Mouse (Mus musculus) forebrain, embryonic 16.5 days (tissue): ENCODE data around the gene Ros1. TPM values are rescaled to one million over a fixed set of nuclear protein-coding genes. Genes with fewer than 3 reads are reported as not detected.

ENCODE experiments used
- ATAC-seq: fragments of 200-750 bp; cut with Nextera tagmentation; 2 replicates; pipeline ENCODE4 v1.8.0; 2017; ENCODE audit warnings: mild to moderate bottlenecking, moderate library complexity
- H3K27ac ChIP-seq: fragments of 300-500 bp; sonication (generic); 2 replicates; pipeline ENCODE4 v1.5.1; 2014; ENCODE audit warnings: low read length, control low read depth
- H3K27me3 ChIP-seq: fragments of 300-500 bp; sonication (generic); replicated peaks from 2 replicates; pipeline ENCODE4 v1.6.1; 2014; ENCODE audit warnings: low read length; ENCODE audit not compliant: control insufficient read depth, insufficient read depth
- H3K36me3 ChIP-seq: fragments of 300-500 bp; sonication (generic); 2 replicates; pipeline ENCODE4 v1.6.1; 2014; ENCODE audit not compliant: control insufficient read depth, insufficient read depth
- H3K4me1 ChIP-seq: fragments of 300-500 bp; sonication (generic); replicated peaks from 2 replicates; pipeline ENCODE4 v1.6.1; 2014; ENCODE audit warnings: low read length; ENCODE audit not compliant: control insufficient read depth, insufficient read depth
- H3K4me2 ChIP-seq: fragments of 300-500 bp; sonication (generic); 2 replicates; pipeline ENCODE4 v1.6.1; 2014; ENCODE audit warnings: mild to moderate bottlenecking, low read length, control low read depth
- H3K4me3 ChIP-seq: fragments of 300-500 bp; sonication (generic); replicated peaks from 2 replicates; pipeline ENCODE4 v1.5.1; 2014; ENCODE audit warnings: mild to moderate bottlenecking, low read length, control low read depth
- H3K9ac ChIP-seq: fragments of 300-500 bp; sonication (generic); replicated peaks from 2 replicates; pipeline ENCODE4 v1.6.1; 2014; ENCODE audit warnings: low read depth, low read length, control low read depth
- H3K9me3 ChIP-seq: fragments of 300-500 bp; sonication (generic); 2 replicates; pipeline ENCODE4 v1.6.1; 2016; ENCODE audit warnings: low read length; ENCODE audit not compliant: control insufficient read depth
- WGBS: fragments of 180-500 bp; shearing (Covaris S2); extraction: QIAGEN DNeasy Blood & Tissue Kit; methylation state at CpG from one replicate; pipeline ENCODE4 v1.1.7; 2014; 5-methylcytosine and 5-hydroxymethylcytosine counted together
- microRNA-seq: library from miRNA; unstranded; fragments of <30 nt; microRNA quantifications from one replicate; pipeline ENCODE4, GENCODE M21; 2017
- polyA plus RNA-seq: library from polyadenylated mRNA; unstranded; fragments of >200 nt; fragmentation: Nextera tagmentation; extraction: Ambion mirVana; gene quantifications from 2 replicates; pipeline ENCODE4 v1.2.1, GENCODE M21; 2015

The Ros1 gene
- polyA plus RNA-seq, 1 experiment from 2014 or later: not detected

DNA sequence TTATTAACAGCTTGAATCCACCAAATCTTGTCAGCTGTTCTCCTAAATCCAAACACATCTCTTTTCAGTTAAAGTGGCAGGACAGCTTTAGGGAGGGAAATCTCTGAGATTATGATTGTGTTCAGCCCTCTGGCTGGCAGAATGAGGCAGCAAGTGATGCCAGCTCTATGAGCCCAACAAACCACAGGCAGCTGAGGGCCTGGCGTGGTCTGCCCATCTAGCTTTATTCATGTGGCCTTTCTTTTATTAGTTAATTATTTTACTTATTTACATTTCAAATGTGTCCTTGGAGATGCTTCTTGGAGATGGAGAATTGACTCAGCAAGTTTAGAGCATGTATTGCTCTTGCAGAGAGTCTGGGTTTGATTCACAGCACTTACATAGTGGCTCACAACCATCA lies 176.6 kb downstream of the Ros1 start:
- Histone ChIP-seq H3K9me3 (no peaks in the 10 kb centered on the region), H3K4me1 (peaks cover 18% of the 10 kb centered on the region), H3K27ac (no peak overlapping the region), H3K27me3 (peaks cover 27% of the 10 kb centered on the region), H3K9ac (no peak overlapping the region), H3K4me3 (no peak overlapping the region), H3K36me3 (no peaks in the 10 kb centered on the region), H3K4me2 (no peak overlapping the region)
- ATAC-seq: no peak
- 41% methylated on average over 1 of the region's 1 CpGs for WGBS

Small RNA genes within 50 kb of the gene (microRNA-seq; reads per million reads assigned to microRNA genes)
- not detected for gene Gm24084

Other genes starting within 250 kb of the Ros1 start
- 0.71 TPM in 1 of 2 replicates, not detected in the other for gene Vgll2, start 172.7 kb downstream of the Ros1 start, polyA plus RNA-seq
- 20.1 and 22.0 TPM in 2 replicates for gene Dcbld1, start 38.4 kb upstream of the Ros1 start, polyA plus RNA-seq
- not detected in 2 replicates for gene Gm26741, start 163.5 kb upstream of the Ros1 start, polyA plus RNA-seq
- gene Gopc, start 186.9 kb upstream of the Ros1 start, polyA plus RNA-seq: 25.4 and 26.8 TPM in 2 replicates
- not detected in 2 replicates for gene Nepn, start 193.7 kb upstream of the Ros1 start, polyA plus RNA-seq
- 19.2 and 20.3 TPM in 2 replicates for gene Nus1, start 222.3 kb upstream of the Ros1 start, polyA plus RNA-seq